Mouse (Mus musculus) CH12.LX (cell line): ENCODE data around the gene Gm20388. TPM values are rescaled to one million over a fixed set of nuclear protein-coding genes. Genes with fewer than 3 reads are reported as not detected.

Source experiments
- DNase-seq: peaks from one replicate; pipeline ENCODE4 v3.0.0-alpha.2; 2013; ENCODE audit errors: extremely low read depth
- H3K27ac ChIP-seq: 2 replicates; pipeline ENCODE4 v1.5.1; 2012; ENCODE audit warnings: low read depth, mild to moderate bottlenecking, control low read depth, moderate library complexity; ENCODE audit not compliant: insufficient read depth
- H3K27me3 ChIP-seq: replicated peaks from 2 replicates; pipeline ENCODE3; 2012; ENCODE audit warnings: inconsistent platforms
- H3K36me3 ChIP-seq, 2 experiments: replicated peaks in 1 of 2; 2 replicates each; pipeline versions ENCODE3 to v1.6.1; 2012; ENCODE audit warnings: inconsistent platforms in 1 of 2, low read length in 1 of 2, mild to moderate bottlenecking in 1 of 2, mixed read lengths in 1 of 2, moderate library complexity in 1 of 2; ENCODE audit not compliant: control insufficient read depth in 1 of 2, insufficient read depth in 1 of 2
- H3K4me1 ChIP-seq, 2 experiments: 2 replicates each; pipeline ENCODE4 v1.6.1; 2012; ENCODE audit warnings: inconsistent platforms in 1 of 2, moderate library complexity in 1 of 2; ENCODE audit not compliant: insufficient read depth in 2 of 2, control insufficient read depth in 1 of 2
- H3K4me2 ChIP-seq: 2 replicates; pipeline ENCODE4 v1.6.1; 2012; ENCODE audit warnings: low read depth, mild to moderate bottlenecking, control low read depth; ENCODE audit not compliant: poor library complexity, insufficient read depth, severe bottlenecking
- H3K4me3 ChIP-seq, 3 experiments: fragments of 150-350 bp in 1 of 3; sonication (generic) in 1 of 3; replicated peaks in 1 of 3; 2 replicates each; pipeline versions ENCODE3 to v1.5.1; 2011 to 2012; ENCODE audit warnings: low read depth in 2 of 3, low read length in 2 of 3, mild to moderate bottlenecking in 2 of 3, moderate library complexity in 2 of 3, control low read depth in 1 of 3, improper control_type of control experiment in 1 of 3, inconsistent platforms in 1 of 3, mixed read lengths in 1 of 3; ENCODE audit not compliant: poor library complexity in 1 of 3
- H3K79me2 ChIP-seq: replicated peaks from 2 replicates; pipeline ENCODE4 v1.6.1; 2012; ENCODE audit warnings: mild to moderate bottlenecking, moderate library complexity; ENCODE audit not compliant: control insufficient read depth, poor library complexity, insufficient read depth, severe bottlenecking; ENCODE audit errors: extremely low read depth
- H3K9ac ChIP-seq: 2 replicates; pipeline ENCODE4 v1.6.1; 2012; ENCODE audit warnings: low read depth, mild to moderate bottlenecking, control low read depth, moderate library complexity; ENCODE audit not compliant: insufficient read depth
- H3K9me3 ChIP-seq: replicated peaks from 2 replicates; pipeline ENCODE3; 2012; ENCODE audit warnings: low read length, inconsistent platforms, mixed read lengths
- BHLHE40 ChIP-seq: IDR thresholded peaks from 2 replicates; pipeline ENCODE4 v1.6.1; 2011; ENCODE audit warnings: mild to moderate bottlenecking, low read depth, low read length, improper control_type of control experiment
- CHD1 ChIP-seq: IDR thresholded peaks from 2 replicates; pipeline ENCODE4 v1.6.1; 2012; ENCODE audit warnings: low read depth, low read length, improper control_type of control experiment, inconsistent platforms
- CTCF ChIP-seq, 2 experiments: IDR thresholded peaks in 1 of 2; conservative IDR thresholded peaks in 1 of 2; 2 replicates each; pipeline ENCODE4 v1.5.1; 2011 to 2012; ENCODE audit warnings: low read depth in 2 of 2, low read length in 2 of 2, improper control_type of control experiment in 1 of 2, inconsistent platforms in 1 of 2, mild to moderate bottlenecking in 1 of 2, moderate library complexity in 1 of 2
- E2F4 ChIP-seq: IDR thresholded peaks from 2 replicates; pipeline ENCODE4 v1.6.1; 2011; ENCODE audit warnings: low read depth, low read length, improper control_type of control experiment; ENCODE audit not compliant: insufficient replicate concordance
- GABPA ChIP-seq: IDR thresholded peaks from 2 replicates; pipeline ENCODE4 v1.6.1; 2012; ENCODE audit warnings: low read depth, low read length, improper control_type of control experiment, inconsistent platforms; ENCODE audit not compliant: insufficient replicate concordance
- IRF4 ChIP-seq: IDR thresholded peaks from 2 replicates; pipeline ENCODE4 v1.6.1; 2014; ENCODE audit warnings: low read depth, mild to moderate bottlenecking, inconsistent platforms, low read length, improper control_type of control experiment
- MAX ChIP-seq: IDR thresholded peaks from 2 replicates; pipeline ENCODE4 v1.6.1; 2011; ENCODE audit warnings: low read length, improper control_type of control experiment
- MAZ ChIP-seq: IDR thresholded peaks from 2 replicates; pipeline ENCODE4 v1.6.1; 2012; ENCODE audit warnings: low read depth, mild to moderate bottlenecking, inconsistent platforms, low read length, improper control_type of control experiment, moderate library complexity
- MEF2A ChIP-seq: IDR thresholded peaks from 2 replicates; pipeline ENCODE4 v1.6.1; 2014; ENCODE audit warnings: low read depth, mild to moderate bottlenecking, inconsistent platforms, low read length, improper control_type of control experiment, borderline replicate concordance
- MYC ChIP-seq: IDR thresholded peaks from 2 replicates; pipeline ENCODE4 v1.6.1; 2011; ENCODE audit warnings: low read depth, mild to moderate bottlenecking, improper control_type of control experiment, low read length
- NRF1 ChIP-seq: IDR thresholded peaks from 2 replicates; pipeline ENCODE4 v1.6.1; 2014; ENCODE audit warnings: low read depth, mild to moderate bottlenecking, inconsistent platforms, low read length, improper control_type of control experiment, moderate library complexity
- PAX5 ChIP-seq: IDR thresholded peaks from 2 replicates; pipeline ENCODE4 v1.6.1; 2012; ENCODE audit warnings: low read length, inconsistent platforms, mixed read lengths
- POLR2A ChIP-seq: IDR thresholded peaks from 2 replicates; pipeline ENCODE4 v1.6.1; 2011; ENCODE audit warnings: low read depth, mild to moderate bottlenecking, improper control_type of control experiment, low read length
- RCOR1 ChIP-seq: conservative IDR thresholded peaks from 2 replicates; pipeline ENCODE4 v1.6.1; 2012; ENCODE audit warnings: low read depth, mild to moderate bottlenecking, inconsistent platforms, low read length, improper control_type of control experiment
- TCF12 ChIP-seq: IDR thresholded peaks from 2 replicates; pipeline ENCODE4 v1.6.1; 2014; ENCODE audit warnings: low read depth, mild to moderate bottlenecking, inconsistent platforms, low read length, improper control_type of control experiment
- USF1 ChIP-seq: IDR thresholded peaks from 2 replicates; pipeline ENCODE4 v1.6.1; 2014; ENCODE audit warnings: low read depth, mild to moderate bottlenecking, inconsistent platforms, low read length, improper control_type of control experiment
- ZKSCAN1 ChIP-seq: IDR thresholded peaks from 2 replicates; pipeline ENCODE4 v1.6.1; 2012; ENCODE audit warnings: low read depth, inconsistent platforms, low read length, improper control_type of control experiment, borderline replicate concordance
- dilution Hi-C: fragments of 300-500 bp; cut with MboI; formaldehyde crosslinking; loops from 2 replicates; pipeline ENCODE4 v1.14.3; 2020; ENCODE audit warnings: low sequenced_read_pairs; ENCODE audit not compliant: extremely low pct_unique_long_range_greater_than_20kb, extremely low pct_ligation_motif_present
- in situ Hi-C: fragments of 300-500 bp; cut with MboI; formaldehyde crosslinking; loops from 3 replicates; pipeline ENCODE4 v1.14.3; 2019; ENCODE audit warnings: low sequenced_read_pairs, low pct_ligation_motif_present, low pct_unique_long_range_greater_than_20kb, mixed read lengths
- polyA plus RNA-seq: library from polyadenylated mRNA; unstranded; fragments of >175 nt; gene quantifications from 2 replicates; pipeline ENCODE4 v1.2.1, GENCODE M21; 2012; ENCODE audit warnings: low read depth; ENCODE audit not compliant: insufficient read length
- total RNA-seq, 2 experiments: library from RNA; depleted of rRNA; stranded (reverse); fragments of 300-350 nt in 1 of 2; fragments of >200 nt in 1 of 2; gene quantifications; 2 replicates each; pipeline ENCODE4 v1.2.3; 2012 to 2014

Gene Gm20388
- total and polyA plus RNA-seq, 3 experiments, result 14.8 to 26.3 (median 22.2) TPM

DNA sequence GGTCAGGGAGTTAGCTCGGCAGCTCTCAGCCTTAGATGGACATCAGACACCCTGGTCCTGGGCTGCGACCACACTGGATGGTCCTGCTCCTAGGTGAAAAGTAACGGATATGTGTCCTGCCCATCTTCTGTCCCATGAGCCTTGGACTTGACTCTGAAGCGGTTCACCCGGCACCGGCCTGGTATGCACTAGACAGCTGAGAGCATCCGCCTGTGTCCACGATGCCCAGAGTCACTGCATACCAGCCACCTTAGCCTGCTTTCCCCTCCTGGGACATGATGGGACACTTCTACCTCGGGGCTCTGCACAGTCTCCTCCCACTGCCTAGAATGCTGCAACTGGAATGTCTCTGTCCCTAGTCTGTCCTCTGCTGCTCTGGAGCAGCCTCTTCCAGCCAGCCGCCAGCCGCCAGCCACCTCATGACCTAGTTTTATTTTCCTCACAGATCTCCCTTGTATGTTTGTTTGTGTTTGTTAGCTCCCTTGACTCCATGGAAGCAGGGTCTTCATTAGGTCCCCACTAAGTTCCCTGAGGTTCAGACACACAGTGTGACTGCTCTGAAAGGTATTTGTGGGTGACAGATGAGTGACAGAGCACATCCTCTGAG lies 128.8 kb downstream of the Gm20388 start:
- H3K9me3 ChIP-seq, result no peaks in the 10 kb centered on the region
- no peak for DNase-seq
- H3K27ac ChIP-seq, result no peak overlapping the region
- H3K9ac ChIP-seq, result no peak overlapping the region
- in situ Hi-C loops (no loop called here), dilution Hi-C loops (no loop called here)
- peaks cover 65% of the 10 kb centered on the region for H3K27me3 ChIP-seq
- no peaks in the 10 kb centered on the region for H3K4me1 ChIP-seq
- H3K4me3 ChIP-seq, result no peak overlapping the region
- H3K79me2 ChIP-seq, result no peaks in the 10 kb centered on the region
- TF ChIP-seq MAX (no peak), USF1 (no peak)
- no peak overlapping the region for H3K4me2 ChIP-seq
- H3K36me3 ChIP-seq, result no peaks in the 10 kb centered on the region

DNA sequence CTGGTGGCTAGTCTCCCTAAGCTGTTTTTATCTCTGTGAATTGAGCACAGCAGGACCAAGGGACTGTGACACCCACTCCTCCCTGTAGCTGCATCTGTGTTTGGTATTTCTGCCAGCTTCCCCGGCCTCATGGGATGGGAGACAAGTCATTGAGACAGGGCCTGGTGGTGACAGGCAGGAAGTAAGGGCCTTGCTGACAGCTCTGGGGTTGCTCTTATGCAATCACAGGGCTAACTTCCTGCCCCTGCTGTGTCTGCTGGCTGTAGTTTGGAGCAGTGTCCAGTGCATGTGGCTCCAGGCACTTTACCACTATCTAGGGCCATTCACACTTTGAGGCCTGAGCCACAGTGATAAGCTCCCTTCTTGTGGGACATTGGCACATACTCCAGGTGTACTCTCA lies 130.2 kb downstream of the Gm20388 start:
- in situ Hi-C loops, result no loop called here
- H3K27me3 ChIP-seq, result peaks cover 74% of the 10 kb centered on the region
- no peaks in the 10 kb centered on the region for H3K36me3 ChIP-seq
- no peaks in the 10 kb centered on the region for H3K9me3 ChIP-seq
- dilution Hi-C loops, result no loop called here
- no peak overlapping the region for H3K4me2 ChIP-seq
- no peaks in the 10 kb centered on the region for H3K4me1 ChIP-seq
- no peak overlapping the region for H3K9ac ChIP-seq
- H3K79me2 ChIP-seq, result no peaks in the 10 kb centered on the region
- no peak for DNase-seq
- TF ChIP-seq IRF4 (no peak), NRF1 (no peak), CTCF (conservative IDR thresholded peaks at IDR 0.05 in 1 of 2, IDR thresholded peaks at IDR 0.05 in 1 of 2; ENCODE audit: low read depth in 2 of 2, low read length in 2 of 2) (no peak), TCF12 (no peak), PAX5 (no peak), MAZ (no peak), CHD1 (no peak), MEF2A (no peak), ZKSCAN1 (no peak), BHLHE40 (no peak), E2F4 (no peak), POLR2A (no peak), GABPA (no peak), MYC (no peak), RCOR1 (no peak)
- H3K4me3 ChIP-seq, result no peak overlapping the region
- no peak overlapping the region for H3K27ac ChIP-seq
